Mouse (Mus musculus): ENCODE data around the gene Pcsk1n.

DNA sequence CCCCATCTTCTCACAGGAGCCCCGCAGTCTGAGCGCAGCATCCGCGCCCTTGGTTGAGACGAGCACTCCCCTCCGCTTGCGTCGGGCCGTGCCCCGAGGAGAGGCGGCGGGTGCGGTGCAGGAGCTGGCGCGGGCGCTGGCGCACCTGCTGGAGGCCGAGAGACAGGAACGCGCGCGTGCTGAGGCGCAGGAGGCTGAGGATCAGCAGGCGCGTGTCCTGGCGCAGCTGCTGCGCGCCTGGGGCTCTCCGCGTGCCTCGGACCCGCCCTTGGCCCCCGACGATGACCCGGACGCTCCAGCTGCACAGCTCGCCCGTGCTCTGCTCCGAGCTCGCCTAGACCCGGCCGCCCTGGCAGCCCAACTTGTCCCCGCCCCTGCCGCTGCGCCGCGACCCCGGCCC lies 2.4 kb downstream of the Pcsk1n start:
- TF ChIP-seq CTCF (IDR thresholded peaks at IDR 0.05; ENCODE audit: insufficient read depth, low read depth, low read length), result no peak
- no peak for TF ChIP-seq POLR2A (IDR thresholded peaks at IDR 0.05; ENCODE audit: insufficient read depth, low read depth, low read length)

Data from olfactory bulb, adult 2 months (tissue).